Mouse (Mus musculus) limb, embryonic 11.5 days (tissue): Measurements from ENCODE around the gene Mms19. TPM values are rescaled to one million over a fixed set of nuclear protein-coding genes. Genes with fewer than 3 reads are reported as not detected.

Source experiments
- ATAC-seq: fragments of 200-750 bp; cut with Nextera tagmentation; 2 replicates; pipeline ENCODE4 v1.8.0; 2017; ENCODE audit warnings: low read depth; ENCODE audit not compliant: insufficient number of reproducible peaks, low FRiP score, low TSS enrichment
- DNase-seq: peaks from one replicate; pipeline ENCODE4 v3.0.0-alpha.2; 2015; ENCODE audit warnings: low spot score
- H3K27ac ChIP-seq: fragments of 300-500 bp; sonication (generic); replicated peaks from 2 replicates; pipeline ENCODE4 v1.5.1; 2014; ENCODE audit warnings: low read depth, mild to moderate bottlenecking, low read length
- H3K27me3 ChIP-seq: fragments of 300-500 bp; sonication (generic); 2 replicates; pipeline ENCODE4 v1.6.1; 2014; ENCODE audit warnings: mild to moderate bottlenecking, low read length, mixed read lengths; ENCODE audit not compliant: control insufficient read depth, insufficient read depth
- H3K36me3 ChIP-seq: fragments of 300-500 bp; sonication (generic); 2 replicates; pipeline ENCODE4 v1.6.1; 2014; ENCODE audit warnings: mild to moderate bottlenecking, low read length, moderate library complexity, mixed read lengths; ENCODE audit not compliant: control insufficient read depth, insufficient read depth
- H3K4me1 ChIP-seq: fragments of 300-500 bp; sonication (generic); 2 replicates; pipeline ENCODE4 v1.6.1; 2014; ENCODE audit warnings: low read length, mixed read lengths; ENCODE audit not compliant: control insufficient read depth, insufficient read depth
- H3K4me2 ChIP-seq: fragments of 300-500 bp; sonication (generic); 2 replicates; pipeline ENCODE4 v1.6.1; 2014; ENCODE audit warnings: low read depth, mild to moderate bottlenecking, moderate library complexity; ENCODE audit not compliant: severe bottlenecking
- H3K4me3 ChIP-seq: fragments of 300-500 bp; sonication (generic); 2 replicates; pipeline ENCODE4 v1.5.1; 2014; ENCODE audit warnings: low read depth, low read length
- H3K9ac ChIP-seq: fragments of 300-500 bp; sonication (generic); 2 replicates; pipeline ENCODE4 v1.6.1; 2014; ENCODE audit warnings: mild to moderate bottlenecking, low read length
- H3K9me3 ChIP-seq: fragments of 300-500 bp; sonication (generic); 2 replicates; pipeline ENCODE4 v1.6.1; 2016; ENCODE audit warnings: low read length; ENCODE audit not compliant: control insufficient read depth
- WGBS: fragments of 180-500 bp; shearing (Covaris S2); extraction: QIAGEN DNeasy Blood & Tissue Kit; methylation state at CpG from one replicate; pipeline ENCODE4 v1.1.7; 2014; 5-methylcytosine and 5-hydroxymethylcytosine counted together
- polyA plus RNA-seq: library from polyadenylated mRNA; unstranded; fragments of >200 nt; fragmentation: Nextera tagmentation; extraction: Ambion mirVana; gene quantifications from 2 replicates; pipeline ENCODE4 v1.2.1, GENCODE M21; 2014

The Mms19 gene
- polyA plus RNA-seq, 1 experiment from 2014 or later = 40.1 TPM

GRCm38 (mm10) chr19:42004258-42004657 is 23.3 kb upstream of the Mms19 start:
- no peak for ATAC-seq

DNA sequence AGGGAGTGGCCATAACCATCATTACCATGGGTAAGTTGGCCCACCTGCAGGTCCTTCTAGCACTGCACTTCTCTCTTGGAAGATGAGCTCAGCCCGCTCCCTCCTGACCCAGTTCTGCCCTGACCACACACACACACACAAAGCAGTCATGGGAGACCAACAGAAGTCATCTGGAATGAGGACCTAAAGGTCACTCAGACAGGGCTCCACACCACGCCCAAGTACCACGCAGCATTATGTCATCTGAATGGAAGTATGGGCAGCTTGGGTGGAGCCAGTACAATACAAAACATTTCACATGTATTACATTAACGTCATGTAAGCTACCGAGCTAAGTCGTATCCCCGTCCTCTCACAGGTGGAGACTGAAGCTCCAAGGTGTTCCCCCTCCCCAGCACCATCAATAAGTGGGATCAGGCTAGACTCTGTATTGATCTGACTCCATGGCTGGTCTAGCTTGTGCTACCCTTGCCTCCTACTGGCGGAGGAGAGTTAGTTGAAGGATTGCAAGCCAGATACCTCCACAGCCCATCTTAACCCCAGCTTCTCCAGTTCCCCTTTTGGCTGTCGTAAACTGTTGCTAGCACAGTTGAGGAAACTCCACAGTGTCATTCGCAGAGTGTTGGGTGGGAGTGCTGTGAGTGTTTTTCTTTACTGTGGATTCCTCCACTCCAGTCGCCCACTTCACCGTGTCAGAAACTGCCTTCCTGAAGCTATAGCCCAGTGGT is 20.5 kb upstream of the Mms19 start:
- Histone ChIP-seq H3K9ac (no peak overlapping the region), H3K4me2 (no peak overlapping the region), H3K4me3 (no peak overlapping the region), H3K27me3 (no peaks in the 10 kb centered on the region), H3K4me1 (peaks cover 21% of the 10 kb centered on the region), H3K27ac (peak overlapping the region; percentile 59; the same call in 1 of the 2 replicates), H3K36me3 (no peaks in the 10 kb centered on the region), H3K9me3 (no peaks in the 10 kb centered on the region)
- 89% methylated on average over 12 of the region's 12 CpGs for WGBS
- no peak for ATAC-seq
- DNase-seq = no peak

More at GRCm38 (mm10) chr19:42004258-42004657, 23.3 kb upstream of the Mms19 start:
- Histone ChIP-seq H3K9ac (no peak overlapping the region), H3K4me3 (no peak overlapping the region), H3K9me3 (no peaks in the 10 kb centered on the region), H3K4me2 (no peak overlapping the region), H3K27me3 (no peaks in the 10 kb centered on the region), H3K36me3 (no peaks in the 10 kb centered on the region), H3K27ac (no peak overlapping the region), H3K4me1 (peaks cover 19% of the 10 kb centered on the region)
- 75% methylated on average over 6 of the region's 6 CpGs for WGBS
- no peak for DNase-seq

DNA sequence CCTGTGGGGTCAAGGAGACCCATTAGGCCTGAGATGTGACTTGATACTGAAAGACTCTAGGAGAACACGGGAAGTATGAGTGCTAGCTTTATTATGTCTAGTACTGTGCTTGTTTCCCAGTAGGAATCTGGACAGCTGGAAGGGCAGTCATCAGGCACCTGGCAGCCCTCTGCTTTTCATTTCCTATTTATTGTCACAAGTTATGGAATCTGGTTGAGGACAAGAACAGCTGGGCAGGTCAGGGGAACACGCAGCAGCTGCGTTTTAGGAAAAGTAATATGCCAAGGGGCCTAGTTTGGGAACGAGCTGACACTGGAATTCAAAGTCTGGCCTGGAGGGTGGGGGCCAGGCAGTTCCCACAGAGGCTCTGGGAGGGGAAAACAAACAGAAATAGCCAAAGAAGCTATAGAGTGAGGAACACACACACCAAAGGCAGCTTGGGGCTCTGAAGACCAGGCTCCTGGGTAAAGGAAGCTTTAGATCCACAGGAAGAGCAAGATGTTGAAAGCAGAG is 19.5 kb upstream of the Mms19 start:
- no peaks in the 10 kb centered on the region for H3K36me3 ChIP-seq
- peak overlapping the region; percentile 59 for H3K27ac ChIP-seq
- ATAC-seq (peak; percentile 77; the same call in 1 of the 2 replicates), DNase-seq (peak; percentile 65)
- H3K9ac ChIP-seq = peak overlapping the region; percentile 7; the same call in 1 of the 2 replicates
- no peaks in the 10 kb centered on the region for H3K9me3 ChIP-seq
- H3K4me3 ChIP-seq = no peak overlapping the region
- WGBS = 34% methylated on average over 4 of the region's 4 CpGs
- H3K4me2 ChIP-seq = no peak overlapping the region
- H3K27me3 ChIP-seq = no peaks in the 10 kb centered on the region
- H3K4me1 ChIP-seq = peaks cover 18% of the 10 kb centered on the region

- no peaks in the 10 kb centered on the region for H3K36me3 ChIP-seq
- no peaks in the 10 kb centered on the region for H3K9me3 ChIP-seq
- H3K27ac ChIP-seq = no peak overlapping the region; the same call in 1 of the 2 replicates
- no peak for ATAC-seq
- H3K4me3 ChIP-seq = no peak overlapping the region
- 75% methylated on average over 4 of the region's 4 CpGs for WGBS
- no peak overlapping the region for H3K9ac ChIP-seq
- H3K4me2 ChIP-seq = no peak overlapping the region
- no peak for DNase-seq
- H3K27me3 ChIP-seq = no peaks in the 10 kb centered on the region
- H3K4me1 ChIP-seq = peaks cover 23% of the 10 kb centered on the region
These were observed 18.8 kb upstream of the Mms19 start for GRCm38 (mm10) chr19:41999688-42000283.

DNA sequence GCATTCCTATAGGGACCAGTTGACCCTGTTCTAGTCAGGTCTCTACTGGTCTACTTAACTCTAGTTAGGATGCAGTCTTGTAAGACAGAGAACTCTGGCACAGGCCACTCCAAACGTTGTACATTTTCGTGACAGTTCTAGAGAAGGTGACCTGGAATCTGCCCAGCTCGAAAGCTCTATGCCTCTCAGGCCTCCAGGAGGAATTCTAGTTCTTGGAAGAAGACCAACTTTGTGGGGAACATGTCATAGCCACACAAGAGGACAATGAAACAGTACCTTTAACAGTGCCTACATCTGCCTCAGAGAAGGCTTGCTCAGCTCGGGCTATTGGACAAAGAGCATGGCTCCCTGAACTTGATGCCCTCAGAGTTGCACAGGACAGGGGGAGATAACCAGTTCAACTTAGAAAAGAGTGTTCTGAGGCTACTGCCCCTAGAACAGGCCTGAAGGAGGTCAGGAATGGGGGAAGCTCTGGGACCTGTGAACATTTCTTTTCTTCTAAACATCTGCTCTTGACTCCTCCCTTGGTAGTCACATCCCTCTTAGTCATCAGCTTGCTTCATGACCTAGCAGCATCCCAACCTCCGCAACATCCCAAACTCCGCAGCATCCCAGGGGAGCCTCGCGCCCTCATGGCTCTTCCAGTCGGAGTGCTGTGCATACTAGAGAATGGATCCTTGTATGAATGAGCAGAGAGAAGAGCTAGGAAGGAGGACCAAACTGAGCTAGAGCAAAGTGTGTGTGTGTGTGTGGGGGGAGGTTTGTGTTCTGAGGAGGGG is 18.0 kb upstream of the Mms19 start:
- DNase-seq (no peak), ATAC-seq (no peak)
- Histone ChIP-seq H3K4me1 (peaks cover 23% of the 10 kb centered on the region), H3K27me3 (no peaks in the 10 kb centered on the region), H3K27ac (no peak overlapping the region; the same call in 1 of the 2 replicates), H3K9ac (no peak overlapping the region), H3K4me3 (no peak overlapping the region), H3K4me2 (no peak overlapping the region), H3K9me3 (no peaks in the 10 kb centered on the region), H3K36me3 (no peaks in the 10 kb centered on the region)
- 95% methylated on average over 9 of the region's 9 CpGs for WGBS

GRCm38 (mm10) chr19:41997090-41997489 is 16.1 kb upstream of the Mms19 start:
- Histone ChIP-seq H3K4me1 (peaks cover 23% of the 10 kb centered on the region), H3K36me3 (no peaks in the 10 kb centered on the region), H3K4me3 (no peak overlapping the region), H3K9ac (no peak overlapping the region), H3K9me3 (no peaks in the 10 kb centered on the region), H3K27me3 (no peaks in the 10 kb centered on the region), H3K4me2 (0 out of 2 replicates have a peak overlapping the region, but pooled peaks have one; percentile 12), H3K27ac (no peak overlapping the region)
- 66% methylated on average over 10 of the region's 10 CpGs for WGBS
- DNase-seq (no peak), ATAC-seq (no peak)

GRCm38 (mm10) chr19:41995483-41995882 is 14.5 kb upstream of the Mms19 start:
- DNase-seq (no peak), ATAC-seq (no peak)
- Histone ChIP-seq H3K27me3 (no peaks in the 10 kb centered on the region), H3K36me3 (no peaks in the 10 kb centered on the region), H3K4me3 (no peak overlapping the region), H3K9me3 (no peaks in the 10 kb centered on the region), H3K4me1 (peaks cover 12% of the 10 kb centered on the region), H3K4me2 (no peak overlapping the region), H3K27ac (no peak overlapping the region), H3K9ac (no peak overlapping the region)
- 60% methylated on average over 1 of the region's 1 CpGs for WGBS

GRCm38 (mm10) chr19:41994023-41994422 is 13.1 kb upstream of the Mms19 start:
- Histone ChIP-seq H3K9me3 (no peaks in the 10 kb centered on the region), H3K27me3 (no peaks in the 10 kb centered on the region), H3K27ac (no peak overlapping the region), H3K36me3 (no peaks in the 10 kb centered on the region), H3K9ac (no peak overlapping the region), H3K4me3 (no peak overlapping the region), H3K4me1 (peaks cover 11% of the 10 kb centered on the region), H3K4me2 (no peak overlapping the region)
- ATAC-seq (no peak), DNase-seq (no peak)
- 91% methylated on average over 7 of the region's 7 CpGs for WGBS
